Mouse (Mus musculus): ENCODE measurements around the gene Ttll11.

Ttll11 gene

GRCm38 (mm10) chr2:35979644-35980021 is at the start of gene Ttll11:
Gene Ttll11, minus strand, starts transcription at chr2:35979913.
- under 1% methylated on average over 42 of the region's 42 CpGs for WGBS

GRCm38 (mm10) chr2:36023291-36023690 is 43.6 kb upstream of the Ttll11 start:
- 61% methylated on average over 3 of the region's 3 CpGs for WGBS

- 10% methylated on average over 30 of the region's 32 CpGs for WGBS
These were observed 41.9 kb upstream of the Ttll11 start for GRCm38 (mm10) chr2:36021385-36022159.

GRCm38 (mm10) chr2:36013010-36013409 is 33.3 kb upstream of the Ttll11 start:
- 73% methylated on average over 12 of the region's 12 CpGs for WGBS

GRCm38 (mm10) chr2:36011331-36011825 is 31.7 kb upstream of the Ttll11 start:
- under 1% methylated on average over 44 of the region's 44 CpGs for WGBS

- WGBS, result 56% methylated on average over 8 of the region's 8 CpGs
These were observed 30.9 kb upstream of the Ttll11 start for GRCm38 (mm10) chr2:36010579-36010978.

GRCm38 (mm10) chr2:36009386-36009785 is 29.7 kb upstream of the Ttll11 start:
- WGBS, result 26% methylated on average over 4 of the region's 4 CpGs

- WGBS, result 20% methylated on average over 1 of the region's 1 CpGs
These were observed 28.4 kb upstream of the Ttll11 start for GRCm38 (mm10) chr2:36008071-36008470.

- WGBS, result 47% methylated on average over 6 of the region's 6 CpGs
These were observed 22.5 kb upstream of the Ttll11 start for GRCm38 (mm10) chr2:36002188-36002587.

GRCm38 (mm10) chr2:36000390-36000789 is 20.7 kb upstream of the Ttll11 start:
- 23% methylated on average over 1 of the region's 1 CpGs for WGBS

GRCm38 (mm10) chr2:35998416-35998815 is 18.7 kb upstream of the Ttll11 start:
- WGBS, result 96% methylated on average over 5 of the region's 5 CpGs

GRCm38 (mm10) chr2:35996753-35997152 is 17.0 kb upstream of the Ttll11 start:
- WGBS, result 82% methylated on average over 2 of the region's 2 CpGs

GRCm38 (mm10) chr2:35994303-35994702 is 14.6 kb upstream of the Ttll11 start:
- WGBS, result 49% methylated on average over 6 of the region's 6 CpGs

- WGBS, result 87% methylated on average over 2 of the region's 2 CpGs
These were observed 13.8 kb upstream of the Ttll11 start for GRCm38 (mm10) chr2:35993481-35993880.

GRCm38 (mm10) chr2:35992259-35992658 is 12.5 kb upstream of the Ttll11 start:
- WGBS, result 88% methylated on average over 3 of the region's 3 CpGs

- WGBS, result 4% methylated on average over 7 of the region's 7 CpGs
These were observed 4.2 kb upstream of the Ttll11 start for GRCm38 (mm10) chr2:35983869-35984268.

GRCm38 (mm10) chr2:35981872-35982271 is 2.2 kb upstream of the Ttll11 start:
- WGBS, result 74% methylated on average over 3 of the region's 3 CpGs

- WGBS, result under 1% methylated on average over 76 of the region's 76 CpGs
These were observed 621 bp downstream of the Ttll11 start for GRCm38 (mm10) chr2:35978941-35979643.

GRCm38 (mm10) chr2:35978276-35978933 is 1.3 kb downstream of the Ttll11 start:
- 9% methylated on average over 15 of the region's 15 CpGs for WGBS

- 88% methylated on average over 3 of the region's 3 CpGs for WGBS
These were observed 2.0 kb downstream of the Ttll11 start for GRCm38 (mm10) chr2:35977749-35978148.

- WGBS, result 67% methylated on average over 6 of the region's 6 CpGs
These were observed 7.3 kb downstream of the Ttll11 start for GRCm38 (mm10) chr2:35972259-35973001.
